Mouse (Mus musculus): ENCODE results near the gene Pnp2.
"Not testable (repeated sequence)": the region's sequence is repeated elsewhere in the genome, so short reads cannot be mapped to it uniquely, and the experiment has no call there.

Pnp2 gene

GRCm38 (mm10) chr14:50957146-50957545, 1.4 kb downstream of the Pnp2 start:
- not testable (repeated sequence) for DNase-seq (ENCODE audit: low read depth, low spot score)

GRCm38 (mm10) chr14:50958289-50958995, 2.6 kb downstream of the Pnp2 start:
- DNase-seq (ENCODE audit: low read depth, low spot score), result not testable (repeated sequence)

- no peak for DNase-seq (ENCODE audit: low read depth, low spot score)
Measured at GRCm38 (mm10) chr14:50968216-50968980, 12.6 kb downstream of the Pnp2 start.

GRCm38 (mm10) chr14:50969041-50969440, 13.2 kb downstream of the Pnp2 start:
- DNase-seq (ENCODE audit: low read depth, low spot score), result no peak

GRCm38 (mm10) chr14:50969558-50970544, 14.1 kb downstream of the Pnp2 start:
- DNase-seq (ENCODE audit: low read depth, low spot score), result no peak

GRCm38 (mm10) chr14:50970822-50971221, 15.0 kb downstream of the Pnp2 start:
- DNase-seq (ENCODE audit: low read depth, low spot score), result no peak

GRCm38 (mm10) chr14:50973054-50973453, 17.3 kb downstream of the Pnp2 start:
- DNase-seq (ENCODE audit: low read depth, low spot score), result not testable (repeated sequence)

GRCm38 (mm10) chr14:50973700-50974099, 17.9 kb downstream of the Pnp2 start:
- DNase-seq (ENCODE audit: low read depth, low spot score), result no peak

GRCm38 (mm10) chr14:50975001-50975400, 19.2 kb downstream of the Pnp2 start:
- DNase-seq (ENCODE audit: low read depth, low spot score), result no peak

- no peak for DNase-seq (ENCODE audit: low read depth, low spot score)
Measured at GRCm38 (mm10) chr14:50976674-50977073, 20.9 kb downstream of the Pnp2 start.

- not testable (repeated sequence) for DNase-seq (ENCODE audit: low read depth, low spot score)
Measured at GRCm38 (mm10) chr14:50978451-50978850, 22.7 kb downstream of the Pnp2 start.

- DNase-seq (ENCODE audit: low read depth, low spot score), result no peak
Measured at GRCm38 (mm10) chr14:50979631-50980030, 23.8 kb downstream of the Pnp2 start.

- no peak for DNase-seq (ENCODE audit: low read depth, low spot score)
Measured at GRCm38 (mm10) chr14:50981207-50981606, 25.4 kb downstream of the Pnp2 start.

- DNase-seq (ENCODE audit: low read depth, low spot score), result no peak
Measured at GRCm38 (mm10) chr14:50981837-50982236, 26.0 kb downstream of the Pnp2 start.

- DNase-seq (ENCODE audit: low read depth, low spot score), result no peak
Measured at GRCm38 (mm10) chr14:50987668-50988067, 31.9 kb downstream of the Pnp2 start.

GRCm38 (mm10) chr14:50991037-50991436, 35.2 kb downstream of the Pnp2 start:
- no peak for DNase-seq (ENCODE audit: low read depth, low spot score)

- DNase-seq (ENCODE audit: low read depth, low spot score), result no peak
Measured at GRCm38 (mm10) chr14:50997088-50997487, 41.3 kb downstream of the Pnp2 start.

- DNase-seq (ENCODE audit: low read depth, low spot score), result no peak
Measured at GRCm38 (mm10) chr14:50997999-50998666, 42.3 kb downstream of the Pnp2 start.

- no peak for DNase-seq (ENCODE audit: low read depth, low spot score)
Measured at GRCm38 (mm10) chr14:51007152-51007801, 51.5 kb downstream of the Pnp2 start, which contains the start of gene Rnase10. TSS of gene Rnase10 (plus strand) at chr14:51007751.

- peak; percentile 62 for DNase-seq (ENCODE audit: low read depth, low spot score)
Measured at GRCm38 (mm10) chr14:51007914-51008713, 52.3 kb downstream of the Pnp2 start.

Data from telencephalon, adult 2 months (tissue).